Mouse (Mus musculus): ENCODE results near the gene Mageh1.
A peak's percentile ranks its signal among the peaks of the same experiment; 100 is the strongest.
"Not testable (repeated sequence)": the region's sequence is repeated elsewhere in the genome, so short reads cannot be mapped to it uniquely, and the experiment has no call there.

The Mageh1 gene

GRCm38 (mm10) chrX:153037087-153037971, at the start of gene Mageh1:
Gene Mageh1 (minus strand): TSS chrX:153037575.
- DNase-seq (ENCODE audit: low read depth in 1 of 2, low spot score in 2 of 2) = peak in 1 of 2 experiments; percentile 1

GRCm38 (mm10) chrX:153037972-153038744, 783 bp upstream of the Mageh1 start:
- DNase-seq (ENCODE audit: low read depth in 1 of 2, low spot score in 2 of 2) = not testable (repeated sequence)

GRCm38 (mm10) chrX:153031547-153031946, 5.8 kb downstream of the Mageh1 start:
- not testable (repeated sequence) for DNase-seq (ENCODE audit: low read depth in 1 of 2, low spot score in 2 of 2)

GRCm38 (mm10) chrX:153025709-153026108, 11.7 kb downstream of the Mageh1 start:
- not testable (repeated sequence) for DNase-seq (ENCODE audit: low read depth in 1 of 2, low spot score in 2 of 2)

GRCm38 (mm10) chrX:153025255-153025654, 12.1 kb downstream of the Mageh1 start:
- not testable (repeated sequence) for DNase-seq (ENCODE audit: low read depth in 1 of 2, low spot score in 2 of 2)

- DNase-seq (ENCODE audit: low read depth in 1 of 2, low spot score in 2 of 2) = no peak
Measured at GRCm38 (mm10) chrX:153007685-153008047, 29.7 kb downstream of the Mageh1 start.

- DNase-seq (ENCODE audit: low read depth in 1 of 2, low spot score in 2 of 2) = no peak
Measured at GRCm38 (mm10) chrX:153007021-153007684, 30.2 kb downstream of the Mageh1 start.

- no peak for DNase-seq (ENCODE audit: low read depth in 1 of 2, low spot score in 2 of 2)
Measured at GRCm38 (mm10) chrX:153006387-153006841, 31.0 kb downstream of the Mageh1 start, which contains the start of gene Usp51. Gene Usp51 (plus strand): TSS chrX:153006469.

- DNase-seq (ENCODE audit: low read depth in 1 of 2, low spot score in 2 of 2) = not testable (repeated sequence)
Measured at GRCm38 (mm10) chrX:152996105-152996504, 41.3 kb downstream of the Mageh1 start.

GRCm38 (mm10) chrX:152989852-152990251, 47.5 kb downstream of the Mageh1 start:
- DNase-seq (ENCODE audit: low read depth in 1 of 2, low spot score in 2 of 2) = not testable (repeated sequence)
